Mouse (Mus musculus): ENCODE data around the gene Myo19. TPM values are rescaled to one million over a fixed set of nuclear protein-coding genes. Genes with fewer than 3 reads are reported as not detected.

The Myo19 gene
- polyA plus RNA-seq, 1 experiment from 2014 or later = 5.7 TPM

DNA sequence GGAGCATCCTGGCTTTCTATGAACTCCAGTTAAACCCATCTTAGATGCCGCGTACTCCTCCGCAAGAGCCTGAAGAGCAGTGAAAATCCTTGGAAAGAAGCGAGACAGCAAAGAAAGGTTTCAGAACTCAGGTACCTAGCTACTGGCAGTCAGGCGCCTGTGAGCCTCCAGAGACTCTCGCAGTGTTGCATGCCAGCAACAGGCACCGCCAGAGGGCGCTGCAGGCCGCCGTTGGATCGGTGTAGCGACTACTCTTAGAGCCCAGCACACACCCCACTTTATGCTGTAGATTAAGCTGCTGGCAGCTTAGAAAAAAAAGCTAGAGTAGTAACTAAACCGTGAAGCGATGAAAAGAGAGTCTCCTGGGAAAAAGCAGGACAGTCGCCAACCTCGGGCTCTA lies 38.5 kb downstream of the Myo19 start:
- no peak overlapping the region for H3K27ac ChIP-seq (replicated peaks)
- H3K9me3 ChIP-seq = no peaks in the 10 kb centered on the region
- peaks cover 20% of the 10 kb centered on the region for H3K4me1 ChIP-seq
- 4% methylated on average over 16 of the region's 16 CpGs for WGBS
- H3K36me3 ChIP-seq = peaks cover 11% of the 10 kb centered on the region
- H3K4me2 ChIP-seq = peak overlapping the region; percentile 53
- H3K9ac ChIP-seq = 0 out of 2 replicates have a peak overlapping the region, but pooled peaks have one; percentile 21
- no peak for ATAC-seq (ENCODE audit: extremely low read depth, insufficient number of reproducible peaks, low FRiP score, low TSS enrichment)
- no peaks in the 10 kb centered on the region for H3K27me3 ChIP-seq (replicated peaks)
- H3K4me3 ChIP-seq = 0 out of 2 replicates have a peak overlapping the region, but pooled peaks have one; percentile 13

DNA sequence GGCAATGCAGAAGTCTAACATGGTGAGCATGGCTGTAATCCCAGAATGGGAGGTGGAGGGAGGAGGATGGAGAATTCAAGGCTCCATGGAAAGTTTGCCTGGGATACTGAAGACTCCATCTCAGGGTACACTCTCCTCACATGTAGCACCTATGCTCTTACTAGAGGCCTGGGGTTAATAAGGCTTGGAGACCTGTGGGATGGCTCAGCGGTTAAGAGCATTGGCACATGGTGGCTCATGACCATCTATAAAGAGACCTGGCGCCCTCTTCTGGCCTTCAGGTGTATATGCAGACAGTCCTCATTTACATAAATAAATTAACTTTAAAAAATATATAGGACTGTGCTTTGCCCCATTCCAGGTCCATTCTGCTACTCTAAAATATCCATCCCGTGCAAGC lies 39.3 kb downstream of the Myo19 start:
- Histone ChIP-seq H3K9ac (no peak overlapping the region), H3K27ac (replicated peaks) (no peak overlapping the region), H3K4me1 (peaks cover 20% of the 10 kb centered on the region), H3K36me3 (peaks cover 4% of the 10 kb centered on the region; the same call in 1 of the 2 replicates), H3K4me3 (no peak overlapping the region), H3K27me3 (replicated peaks) (no peaks in the 10 kb centered on the region), H3K9me3 (no peaks in the 10 kb centered on the region), H3K4me2 (no peak overlapping the region)
- ATAC-seq (ENCODE audit: extremely low read depth, insufficient number of reproducible peaks, low FRiP score, low TSS enrichment) = no peak
- 39% methylated on average over 3 of the region's 3 CpGs for WGBS

DNA sequence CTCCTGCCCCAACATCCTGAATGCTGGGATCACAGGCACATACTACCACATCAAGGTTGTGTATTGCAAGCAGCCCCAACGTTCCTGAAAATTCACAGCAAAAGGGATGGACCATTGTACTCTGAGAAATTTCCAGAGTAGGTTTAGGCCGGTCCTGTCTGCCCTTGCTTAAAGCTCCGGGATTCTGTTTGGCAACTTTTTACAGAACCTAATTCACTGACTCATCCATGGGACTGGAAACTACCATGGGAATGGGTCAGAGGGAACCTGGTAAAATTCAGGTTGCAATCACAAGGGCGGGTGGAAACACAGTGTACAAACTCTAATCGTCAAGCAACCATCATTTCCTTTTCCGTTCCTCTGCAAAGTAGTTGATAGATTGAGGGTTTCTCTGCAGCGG lies 40.0 kb downstream of the Myo19 start:
- WGBS = 58% methylated on average over 7 of the region's 7 CpGs
- ATAC-seq (ENCODE audit: extremely low read depth, insufficient number of reproducible peaks, low FRiP score, low TSS enrichment) = no peak
- no peak overlapping the region for H3K4me2 ChIP-seq

DNA sequence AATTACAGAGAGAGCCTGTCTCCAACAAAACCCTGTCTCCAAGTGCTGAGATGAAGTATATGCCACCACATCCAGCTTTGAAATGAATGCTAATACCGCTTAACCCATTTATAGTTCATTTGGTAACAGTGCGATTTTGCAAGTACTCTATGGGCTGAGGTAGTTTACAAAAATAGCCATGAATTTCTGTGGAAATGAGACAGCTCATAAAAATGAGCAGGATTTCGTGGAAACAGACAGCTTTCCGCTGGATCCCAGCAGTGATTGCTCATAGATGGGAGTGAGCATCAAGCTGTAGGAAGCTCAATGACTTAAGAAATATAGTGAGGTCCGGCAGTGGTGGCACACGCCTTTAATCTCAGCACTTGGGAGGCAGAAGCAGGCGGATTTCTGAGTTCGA lies 41.0 kb downstream of the Myo19 start:
- WGBS = 79% methylated on average over 8 of the region's 8 CpGs
- Histone ChIP-seq H3K9ac (no peak overlapping the region), H3K4me1 (peaks cover 6% of the 10 kb centered on the region), H3K36me3 (no peaks in the 10 kb centered on the region), H3K4me2 (no peak overlapping the region), H3K9me3 (no peaks in the 10 kb centered on the region), H3K4me3 (no peak overlapping the region), H3K27ac (replicated peaks) (no peak overlapping the region), H3K27me3 (replicated peaks) (no peaks in the 10 kb centered on the region)
- ATAC-seq (ENCODE audit: extremely low read depth, insufficient number of reproducible peaks, low FRiP score, low TSS enrichment) = no peak

More for the DNA sequence above, 40.0 kb downstream of the Myo19 start:
- Histone ChIP-seq H3K9me3 (no peaks in the 10 kb centered on the region), H3K4me1 (peaks cover 15% of the 10 kb centered on the region), H3K27me3 (replicated peaks) (no peaks in the 10 kb centered on the region), H3K9ac (no peak overlapping the region), H3K4me3 (no peak overlapping the region), H3K36me3 (no peaks in the 10 kb centered on the region), H3K27ac (replicated peaks) (no peak overlapping the region)

DNA sequence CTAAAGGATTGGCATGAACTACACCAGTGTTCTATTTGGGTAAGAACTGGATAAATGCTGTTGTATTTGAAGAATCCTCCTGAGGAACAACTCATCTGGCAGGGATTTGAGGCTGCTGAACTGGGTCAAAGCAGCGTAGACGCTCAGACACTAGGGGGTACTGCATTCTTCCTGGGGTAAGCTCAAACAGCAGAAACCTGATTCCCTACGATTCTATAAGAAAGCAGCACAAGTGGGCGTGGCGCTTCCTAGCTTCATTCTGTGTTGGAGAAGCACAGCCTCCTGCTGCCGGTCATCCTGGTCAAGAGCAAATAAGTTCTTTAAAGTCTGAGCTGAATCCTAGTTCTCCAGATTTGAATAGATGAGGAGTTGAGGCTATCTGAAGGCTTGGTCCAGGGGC lies 52.3 kb downstream of the Myo19 start:
- Histone ChIP-seq H3K27me3 (replicated peaks) (no peaks in the 10 kb centered on the region), H3K9me3 (no peaks in the 10 kb centered on the region), H3K4me1 (no peaks in the 10 kb centered on the region), H3K36me3 (no peaks in the 10 kb centered on the region), H3K4me3 (no peak overlapping the region), H3K27ac (replicated peaks) (no peak overlapping the region), H3K4me2 (no peak overlapping the region), H3K9ac (no peak overlapping the region)
- 14% methylated on average over 6 of the region's 6 CpGs for WGBS
- no peak for ATAC-seq (ENCODE audit: extremely low read depth, insufficient number of reproducible peaks, low FRiP score, low TSS enrichment)

DNA sequence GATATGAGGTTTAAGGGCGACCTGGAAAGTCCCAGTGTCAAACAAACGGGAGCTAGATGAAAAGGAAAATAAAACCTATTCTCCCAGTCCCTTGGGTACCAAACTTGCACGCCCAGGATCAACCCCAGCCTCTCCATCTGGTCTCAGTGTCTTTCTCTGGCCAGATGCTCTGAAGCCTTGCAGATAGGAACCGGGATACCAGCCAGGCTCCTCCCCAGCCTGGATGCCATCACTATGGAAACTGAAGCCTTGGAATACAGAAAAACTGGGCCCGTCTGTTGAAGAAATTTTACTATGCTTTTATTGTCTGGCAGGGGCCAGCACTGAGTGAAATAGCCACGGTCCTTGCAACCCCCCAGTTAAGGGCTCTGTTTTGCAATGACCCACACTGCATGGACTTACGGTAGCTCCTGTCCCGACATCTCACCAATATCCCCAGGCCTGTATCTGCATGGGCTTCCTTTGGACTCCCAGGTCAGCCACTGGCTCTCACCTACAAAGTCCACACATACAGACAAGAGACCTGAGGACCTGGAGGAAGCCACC lies 59.6 kb downstream of the Myo19 start:
- Histone ChIP-seq H3K27me3 (replicated peaks) (peaks cover 19% of the 10 kb centered on the region), H3K4me1 (peaks cover 4% of the 10 kb centered on the region; the same call in 1 of the 2 replicates)
- 51% methylated on average over 8 of the region's 8 CpGs for WGBS

DNA sequence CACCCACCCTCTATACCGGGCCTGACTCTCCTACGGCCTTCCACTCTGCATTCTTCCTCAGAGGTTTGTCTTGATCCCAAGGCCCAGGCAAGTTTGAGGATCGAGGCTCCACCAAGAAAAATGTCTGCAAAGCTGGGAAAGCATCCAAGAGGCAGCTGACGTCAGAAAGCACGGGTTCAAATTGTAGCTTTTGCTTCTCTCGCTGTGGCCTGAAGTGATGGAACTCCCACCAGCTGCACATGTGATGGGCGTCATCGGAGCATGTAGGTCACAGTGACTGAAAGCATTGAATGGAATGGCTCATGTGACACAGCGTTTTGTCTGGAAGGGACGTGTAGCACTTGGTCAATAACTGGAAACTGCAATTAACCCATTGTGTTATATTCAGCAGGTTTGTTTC lies 60.2 kb downstream of the Myo19 start:
- Histone ChIP-seq H3K4me3 (no peak overlapping the region), H3K36me3 (no peaks in the 10 kb centered on the region), H3K9me3 (no peaks in the 10 kb centered on the region), H3K4me2 (no peak overlapping the region), H3K27me3 (replicated peaks) (peaks cover 25% of the 10 kb centered on the region), H3K27ac (replicated peaks) (no peak overlapping the region), H3K9ac (no peak overlapping the region), H3K4me1 (peaks cover 4% of the 10 kb centered on the region; the same call in 1 of the 2 replicates)
- WGBS = 73% methylated on average over 10 of the region's 10 CpGs
- ATAC-seq (ENCODE audit: extremely low read depth, insufficient number of reproducible peaks, low FRiP score, low TSS enrichment) = no peak

More for the DNA sequence above, 59.6 kb downstream of the Myo19 start:
- no peak overlapping the region for H3K4me2 ChIP-seq
- H3K9me3 ChIP-seq = no peaks in the 10 kb centered on the region
- H3K4me3 ChIP-seq = no peak overlapping the region
- no peak overlapping the region for H3K27ac ChIP-seq (replicated peaks)
- no peak overlapping the region for H3K9ac ChIP-seq
- H3K36me3 ChIP-seq = no peaks in the 10 kb centered on the region
- ATAC-seq (ENCODE audit: extremely low read depth, insufficient number of reproducible peaks, low FRiP score, low TSS enrichment) = no peak

DNA sequence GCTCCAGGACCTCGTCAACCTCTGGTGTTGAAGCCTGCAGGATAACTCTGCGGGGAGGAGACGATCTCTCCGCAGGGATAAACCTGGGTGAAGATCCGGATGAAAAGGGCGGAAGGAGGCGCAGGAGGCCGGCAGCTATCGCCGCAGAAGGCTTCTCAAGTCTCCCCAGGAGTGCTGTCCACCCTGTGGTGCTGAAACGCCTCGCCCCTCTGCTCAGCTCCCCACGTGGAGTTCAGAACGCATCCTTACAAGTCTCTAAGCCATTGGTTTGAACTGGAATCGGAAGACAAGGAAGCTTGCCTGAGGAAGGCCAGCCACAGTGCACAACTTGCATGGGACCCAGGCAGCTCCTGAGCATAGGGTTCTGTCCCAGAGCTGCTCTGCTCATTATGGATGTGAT lies 64.0 kb downstream of the Myo19 start:
- Histone ChIP-seq H3K36me3 (no peaks in the 10 kb centered on the region), H3K4me1 (peaks cover 4% of the 10 kb centered on the region; the same call in 1 of the 2 replicates), H3K4me2 (peak overlapping the region; percentile 54), H3K9ac (no peak overlapping the region), H3K27ac (replicated peaks) (no peak overlapping the region), H3K9me3 (no peaks in the 10 kb centered on the region), H3K27me3 (replicated peaks) (peaks cover 45% of the 10 kb centered on the region), H3K4me3 (peak overlapping the region; percentile 16; the same call in 1 of the 2 replicates)
- WGBS = under 1% methylated on average over 15 of the region's 15 CpGs
- ATAC-seq (ENCODE audit: extremely low read depth, insufficient number of reproducible peaks, low FRiP score, low TSS enrichment) = no peak

DNA sequence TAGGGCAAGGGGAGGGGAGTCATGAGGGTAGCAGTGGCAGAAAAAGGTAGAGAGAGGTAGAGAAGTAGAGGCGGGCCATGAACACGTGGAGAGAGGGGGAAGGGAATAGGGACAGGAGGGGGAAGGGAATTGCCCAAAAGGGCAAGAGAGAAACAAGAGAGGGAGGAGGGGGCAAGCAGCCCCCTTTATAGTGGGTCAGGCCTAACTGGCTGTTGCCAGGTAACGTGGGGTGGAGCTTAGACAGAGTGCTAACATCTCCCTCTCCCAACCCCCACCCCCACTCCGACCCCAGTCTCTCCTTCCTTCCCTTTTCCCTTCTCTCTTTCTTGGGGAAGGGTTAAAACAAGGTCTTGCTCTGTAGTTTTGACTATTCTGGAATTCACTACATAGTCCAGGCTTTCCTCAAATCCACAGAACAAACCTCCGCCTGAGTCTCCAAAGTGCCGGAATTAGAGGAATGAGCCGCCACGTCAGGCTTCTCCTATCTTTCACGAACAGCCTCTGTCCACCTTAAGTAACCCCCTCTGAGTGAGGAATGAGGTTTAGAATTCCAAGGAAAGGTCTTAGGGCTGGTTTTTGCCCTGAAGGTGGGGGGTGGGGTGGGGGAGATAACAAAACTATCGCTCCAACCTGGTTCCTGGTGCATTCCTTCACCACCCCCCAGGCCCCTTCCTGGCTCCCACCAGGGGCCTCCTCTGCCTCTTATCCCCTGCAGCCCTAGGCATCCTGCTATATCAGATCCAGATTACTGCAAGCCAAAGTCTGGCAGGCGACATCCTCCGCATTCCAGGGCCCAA lies 64.9 kb downstream of the Myo19 start:
- Histone ChIP-seq H3K27me3 (replicated peaks) (peaks cover 45% of the 10 kb centered on the region), H3K36me3 (no peaks in the 10 kb centered on the region), H3K4me1 (peaks cover 4% of the 10 kb centered on the region; the same call in 1 of the 2 replicates), H3K9ac (no peak overlapping the region), H3K4me3 (no peak overlapping the region), H3K4me2 (no peak overlapping the region), H3K9me3 (no peaks in the 10 kb centered on the region), H3K27ac (replicated peaks) (no peak overlapping the region)
- no peak for ATAC-seq (ENCODE audit: extremely low read depth, insufficient number of reproducible peaks, low FRiP score, low TSS enrichment)
- 2% methylated on average over 12 of the region's 12 CpGs for WGBS

DNA sequence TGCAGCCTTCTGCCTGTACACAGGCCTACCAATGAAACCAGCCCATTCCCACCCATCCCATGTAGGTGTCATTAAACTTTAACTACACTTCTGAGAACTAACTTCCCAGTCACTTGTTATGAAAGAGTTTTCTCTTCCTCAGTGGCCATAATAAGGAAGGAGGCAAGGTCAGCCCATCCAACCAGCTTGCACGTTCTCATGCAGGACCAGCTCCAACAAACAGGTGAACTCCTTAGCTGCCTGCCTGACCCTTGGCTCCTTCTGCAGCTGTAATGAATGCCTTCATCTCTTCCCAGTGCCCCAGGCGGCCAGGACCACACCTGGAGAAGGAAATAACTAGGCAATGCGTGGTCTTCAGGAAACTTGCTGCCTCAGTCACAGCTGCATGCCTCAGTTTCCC lies 65.9 kb downstream of the Myo19 start:
- H3K9ac ChIP-seq = no peak overlapping the region
- H3K4me2 ChIP-seq = no peak overlapping the region
- 43% methylated on average over 3 of the region's 3 CpGs for WGBS
- H3K36me3 ChIP-seq = no peaks in the 10 kb centered on the region
- no peak overlapping the region for H3K27ac ChIP-seq (replicated peaks)
- H3K9me3 ChIP-seq = no peaks in the 10 kb centered on the region
- no peak for ATAC-seq (ENCODE audit: extremely low read depth, insufficient number of reproducible peaks, low FRiP score, low TSS enrichment)
- peaks cover 4% of the 10 kb centered on the region; the same call in 1 of the 2 replicates for H3K4me1 ChIP-seq
- H3K4me3 ChIP-seq = no peak overlapping the region
- peaks cover 45% of the 10 kb centered on the region for H3K27me3 ChIP-seq (replicated peaks)

DNA sequence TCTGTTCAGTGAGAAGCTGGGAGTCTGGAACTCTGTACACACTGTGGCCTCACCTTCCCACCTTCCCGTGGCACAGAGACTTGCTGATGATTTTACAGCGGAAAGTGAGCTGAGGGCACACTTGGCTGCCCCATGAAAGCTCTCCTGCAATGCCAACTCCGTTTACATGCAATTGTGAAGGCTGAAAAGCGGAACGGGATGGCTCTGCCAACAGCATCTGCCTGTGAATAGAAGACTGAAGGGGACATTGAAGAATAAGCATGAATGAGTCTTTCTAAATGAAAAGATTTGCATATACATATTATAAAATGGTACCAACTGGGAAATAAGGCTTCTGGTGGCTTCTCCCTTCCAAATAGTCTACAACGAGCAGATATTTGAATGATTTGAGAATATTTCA lies 67.3 kb downstream of the Myo19 start:
- Histone ChIP-seq H3K4me1 (peaks cover 4% of the 10 kb centered on the region; the same call in 1 of the 2 replicates), H3K4me2 (no peak overlapping the region), H3K36me3 (no peaks in the 10 kb centered on the region), H3K9me3 (no peaks in the 10 kb centered on the region), H3K27ac (replicated peaks) (no peak overlapping the region), H3K9ac (no peak overlapping the region), H3K27me3 (replicated peaks) (peaks cover 52% of the 10 kb centered on the region), H3K4me3 (no peak overlapping the region)
- ATAC-seq (ENCODE audit: extremely low read depth, insufficient number of reproducible peaks, low FRiP score, low TSS enrichment) = no peak
- WGBS = 75% methylated on average over 6 of the region's 6 CpGs

Measured in heart, embryonic 13.5 days (tissue).